Mouse (Mus musculus) embryonic facial prominence, embryonic 11.5 days (tissue): Measurements from ENCODE around the gene Ralgps2. TPM values are rescaled to one million over a fixed set of nuclear protein-coding genes. Genes with fewer than 3 reads are reported as not detected.

ENCODE experiments used
- polyA plus RNA-seq: library from polyadenylated mRNA; unstranded; fragments of >200 nt; fragmentation: Nextera tagmentation; extraction: Ambion mirVana; gene quantifications from 2 replicates; pipeline ENCODE4 v1.2.1, GENCODE M21; 2014

Gene Ralgps2
- polyA plus RNA-seq, 1 experiment from 2014 or later = 76.1 TPM

Other genes starting within 250 kb of the Ralgps2 start
- 20.9 and 24.0 TPM in 2 replicates for gene Fam20b, start 220.5 kb downstream of the Ralgps2 start, polyA plus RNA-seq
- gene Angptl1, start 101.1 kb downstream of the Ralgps2 start, polyA plus RNA-seq = 12.2 and 12.5 TPM in 2 replicates
- not detected in 2 replicates for gene Tex35, start 169.1 kb upstream of the Ralgps2 start, polyA plus RNA-seq